Mouse (Mus musculus) thymus, adult 2 months (tissue): ENCODE results near the gene Ghsr.

Experiments
- CTCF ChIP-seq: fragments of 200-500 bp; IDR thresholded peaks from 2 replicates; pipeline ENCODE4 v1.5.1; 2012; ENCODE audit warnings: mild to moderate bottlenecking, control low read depth, low read length, moderate library complexity, borderline replicate concordance; ENCODE audit not compliant: control insufficient read depth, poor library complexity, insufficient read depth; ENCODE audit errors: extremely low read depth
- POLR2A ChIP-seq: fragments of 200-500 bp; IDR thresholded peaks from 2 replicates; pipeline ENCODE4 v1.6.1; 2012; ENCODE audit warnings: mild to moderate bottlenecking, low read length, control low read depth, moderate library complexity; ENCODE audit not compliant: control insufficient read depth, poor library complexity, insufficient read depth; ENCODE audit errors: extremely low read depth

GRCm38 (mm10) chr3:27427406-27427805 is 56.3 kb downstream of the Ghsr start:
- TF ChIP-seq CTCF (no peak), POLR2A (no peak)
